Mouse (Mus musculus) bone marrow, adult 2 months (tissue): ENCODE data around the gene Farp2.

Experiments
- CTCF ChIP-seq: fragments of 200-500 bp; IDR thresholded peaks from 2 replicates; pipeline ENCODE4 v1.5.1; 2011; ENCODE audit warnings: low read length, control low read depth; ENCODE audit not compliant: control insufficient read depth, insufficient read depth
- POLR2A ChIP-seq: fragments of 200-500 bp; IDR thresholded peaks from 2 replicates; pipeline ENCODE4 v1.6.1; 2011; ENCODE audit warnings: low read depth, mild to moderate bottlenecking, control low read depth, low read length, borderline replicate concordance; ENCODE audit not compliant: control insufficient read depth

- TF ChIP-seq CTCF (no peak), POLR2A (no peak)
These were observed 123.3 kb downstream of the Farp2 start for GRCm38 (mm10) chr1:93635091-93635579.
